Mouse (Mus musculus) c-Kit-positive CD71-positive TER-119-negative erythroid progenitor cells, embryonic 14.5 days (primary cell): ENCODE measurements around the gene Reep3.

ENCODE experiments used
- DNase-seq: peaks from one replicate; pipeline ENCODE4 v3.0.0-alpha.2; 2013; ENCODE audit warnings: low read depth

The Reep3 gene

DNA sequence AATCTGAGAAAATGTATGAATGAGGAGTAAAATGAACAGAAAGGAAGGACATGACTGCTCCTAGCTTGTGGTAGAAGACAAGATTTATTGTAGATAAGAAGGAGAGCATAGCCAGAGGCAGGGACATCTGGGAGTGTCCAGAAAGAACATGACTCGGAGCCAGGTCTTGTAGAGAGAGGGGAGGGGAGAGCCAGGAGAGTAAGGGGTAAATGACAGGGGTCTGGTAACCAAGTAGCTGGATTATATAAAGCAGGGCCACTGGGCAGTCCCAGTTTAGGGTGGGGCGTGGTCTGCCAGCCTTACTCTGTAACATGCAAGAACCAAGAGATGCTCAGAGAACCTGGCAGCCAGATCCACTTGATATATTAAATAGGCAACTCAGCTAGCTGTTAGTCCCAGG lies 123.5 kb downstream of the Reep3 start:
- DNase-seq, result no peak

DNA sequence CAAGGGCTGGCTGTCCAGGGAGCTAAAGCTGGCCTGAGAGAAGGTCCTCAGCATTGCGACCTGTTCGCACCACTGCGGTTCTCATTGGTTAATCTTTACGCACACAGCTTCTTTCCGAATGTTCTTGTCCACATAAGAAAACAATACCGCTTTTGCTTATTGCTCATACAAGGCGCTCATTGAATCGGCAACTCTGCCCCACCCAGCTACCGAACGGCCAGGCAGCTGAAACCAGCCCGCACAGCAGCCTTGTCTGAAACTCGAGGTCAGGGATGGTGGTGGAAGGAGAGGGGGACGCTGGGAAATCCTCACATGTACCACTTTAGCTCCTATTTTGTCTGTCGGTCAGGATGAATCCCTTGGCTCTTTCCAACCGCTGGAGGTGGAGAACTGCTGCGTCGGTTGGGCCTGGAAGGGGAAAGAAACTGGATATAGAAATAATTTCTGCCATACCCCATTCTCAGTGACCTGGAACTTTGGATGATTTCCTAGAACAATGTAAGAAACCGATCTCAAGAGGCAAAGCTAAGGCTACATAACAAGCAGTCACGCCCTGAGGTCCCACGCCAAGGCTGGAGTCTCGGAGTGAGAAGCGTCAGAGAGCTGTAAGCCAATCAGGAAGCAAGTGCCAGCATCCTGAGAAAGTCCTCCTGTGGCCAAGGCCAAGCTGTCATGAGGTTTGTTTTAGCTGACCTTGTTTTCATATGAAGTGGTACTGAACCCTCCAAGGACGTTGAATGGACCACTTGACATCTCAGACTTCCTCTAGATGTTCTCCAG lies 126.2 kb downstream of the Reep3 start:
- no peak for DNase-seq

DNA sequence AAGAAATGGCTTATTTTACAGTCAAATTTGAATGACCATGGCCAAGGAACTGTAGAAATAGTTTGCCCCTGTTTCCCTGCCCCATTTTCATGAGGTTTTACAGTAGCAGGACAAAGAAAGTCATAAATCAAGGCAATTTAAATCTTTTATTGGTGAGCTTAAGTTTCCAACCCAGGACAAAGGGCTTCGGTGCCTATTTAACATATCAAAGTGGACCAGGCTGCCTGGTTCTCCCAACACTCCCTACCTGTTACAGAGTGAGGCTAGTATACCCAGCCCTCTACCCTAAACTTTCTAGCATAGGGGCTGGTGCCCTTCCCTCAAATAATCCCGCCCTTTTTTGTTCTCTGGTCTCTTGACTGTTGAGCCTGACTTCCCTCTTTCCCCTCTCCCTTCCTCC lies 127.2 kb downstream of the Reep3 start:
- DNase-seq, result no peak

DNA sequence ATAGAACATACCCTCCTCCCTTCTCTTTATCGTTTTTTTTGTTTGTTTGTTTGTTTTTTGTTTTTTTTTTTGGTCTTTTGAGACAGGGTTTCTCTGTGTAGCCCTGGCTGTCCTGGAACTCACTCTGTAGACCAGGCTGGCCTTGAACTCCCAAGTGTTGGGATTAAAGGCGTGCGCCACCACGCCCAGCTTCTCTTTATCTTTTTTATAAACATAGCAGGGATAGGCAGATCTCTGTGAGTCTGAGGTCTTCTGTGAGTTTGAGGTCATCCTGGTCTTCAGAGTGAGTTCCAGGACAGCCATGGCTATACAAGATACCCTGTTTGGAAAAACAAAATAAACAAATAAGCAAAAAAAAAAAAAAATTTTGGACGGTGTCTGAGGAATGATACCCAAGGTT lies 127.7 kb downstream of the Reep3 start:
- DNase-seq, result no peak

DNA sequence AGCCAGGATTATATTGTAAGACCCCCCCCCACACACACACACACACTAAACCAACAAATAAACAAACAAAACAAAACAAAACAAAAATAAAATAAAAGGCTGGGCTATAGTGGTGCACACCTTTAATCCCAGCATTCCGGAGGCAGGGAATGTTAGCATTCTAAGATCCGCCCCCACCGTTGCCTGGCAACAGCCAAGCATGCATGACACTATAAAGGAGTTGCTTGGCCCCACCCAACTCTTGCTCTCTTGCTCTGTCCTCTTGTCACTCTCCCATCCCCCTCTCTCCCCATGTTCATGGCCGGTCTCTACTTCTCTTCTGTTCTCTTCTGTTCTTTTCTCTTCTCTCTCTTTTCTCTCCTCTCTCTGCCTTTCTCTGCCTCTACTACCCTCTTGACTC lies 128.2 kb downstream of the Reep3 start:
- no peak for DNase-seq

DNA sequence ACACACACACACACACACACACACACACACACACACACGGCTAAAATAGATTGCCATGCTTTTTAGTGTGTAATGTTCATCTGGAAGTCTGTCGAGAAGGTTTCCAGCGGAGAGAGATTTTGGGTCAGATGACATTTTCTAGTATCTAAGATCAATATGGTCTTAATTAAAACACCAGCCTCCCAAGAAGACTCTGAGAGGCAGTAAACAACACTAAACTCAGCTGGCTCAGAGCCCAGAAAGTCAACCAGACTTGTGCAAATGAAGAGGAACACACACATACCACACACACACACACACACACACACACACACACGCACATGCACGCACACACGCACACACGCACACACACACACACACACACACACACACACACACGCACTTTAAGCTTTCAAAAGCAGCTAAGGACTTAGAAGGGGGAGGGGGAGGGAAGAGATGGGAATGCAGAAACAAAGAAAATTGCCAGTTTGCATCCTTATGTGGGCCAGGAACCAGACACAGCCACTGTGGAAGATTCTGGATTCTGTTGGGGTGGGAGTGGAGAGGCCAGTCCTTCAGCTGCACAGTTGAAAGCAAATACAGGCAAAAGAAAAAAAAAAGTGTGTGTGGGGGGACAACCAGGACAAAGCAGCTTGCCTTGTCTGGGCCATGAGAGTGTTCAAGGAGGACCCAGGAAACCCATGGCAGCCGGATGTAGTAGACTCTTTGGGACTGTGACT lies 130.2 kb downstream of the Reep3 start:
- DNase-seq, result no peak

DNA sequence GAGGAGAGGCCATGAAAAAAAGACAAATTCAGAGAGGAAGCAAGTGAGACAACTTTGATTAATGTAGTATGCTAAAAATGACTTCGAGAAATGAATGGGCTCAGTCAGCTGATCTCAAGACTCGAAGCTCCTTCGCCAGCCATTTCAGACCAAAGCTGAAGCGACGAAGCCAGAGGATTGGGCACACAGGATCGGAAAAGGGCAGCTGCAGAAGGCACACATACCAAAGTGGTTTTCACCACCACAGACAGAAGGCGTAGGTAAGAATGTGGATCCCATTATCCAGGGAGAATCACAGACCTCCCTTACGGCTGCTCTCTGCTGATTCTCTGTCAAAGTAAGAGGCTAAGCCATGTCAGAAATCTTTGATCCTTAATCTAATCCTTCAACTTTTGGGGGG lies 136.6 kb downstream of the Reep3 start:
- DNase-seq, result no peak
